ENCODE assay signal across 25 mouse cellular contexts in the genomic region with DNA sequence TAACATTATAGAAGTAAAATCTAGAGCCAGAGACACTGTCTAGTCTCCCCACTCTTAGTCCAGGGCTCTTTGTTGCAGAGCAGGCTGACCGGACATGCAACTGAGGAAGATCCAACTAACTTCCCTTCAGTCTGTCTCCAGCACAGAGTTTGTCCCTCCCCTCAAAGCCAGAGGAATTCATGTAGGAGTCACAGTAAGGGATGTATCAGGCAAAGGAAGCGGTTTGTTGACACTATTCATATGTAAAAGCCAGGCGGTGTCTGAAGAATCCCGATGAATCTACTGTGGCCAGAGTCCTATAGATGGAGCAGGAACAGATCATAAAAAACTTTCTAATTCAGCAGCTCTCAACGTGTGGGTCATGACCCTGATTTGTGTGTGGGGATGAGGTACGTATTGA.
A peak's percentile ranks its signal among the peaks of the same experiment; 100 is the strongest.
DNase-seq lines count a peak whose midpoint lies in the region; ATAC-seq and TF ChIP-seq lines count a peak whose summit lies in the region.
"Had no signal": no experiment of that assay in that cellular context is flagged by ENCODE, and none has a peak within 500 bp of the region (broad histone marks: within the 10 kb centered on the region; RNA-seq: fewer than 3 reads in every experiment).

No protein-coding gene starts in this region.

- no peak overlapping the region for H3K4me2 ChIP-seq in kidney, postnatal 0 days (ENCODE audit: low read length)
- no peak overlapping the region for H3K4me2 ChIP-seq in midbrain, embryonic 11.5 days
- H3K4me2 ChIP-seq: embryonic facial prominence, embryonic 12.5 days; embryonic facial prominence, embryonic 15.5 days; forebrain, embryonic 12.5 days; forebrain, embryonic 15.5 days; heart, embryonic 13.5 days; hindbrain, embryonic 15.5 days had no signal

- no peaks in the 10 kb centered on the region for H3K4me1 ChIP-seq in kidney, postnatal 0 days (replicated peaks; ENCODE audit: insufficient read depth, low read length)
- H3K4me1 ChIP-seq in midbrain, embryonic 11.5 days (ENCODE audit: control insufficient read depth, insufficient read depth, low read length) = peaks cover 8% of the 10 kb centered on the region; the same call in 1 of the 2 replicates

- H3K27me3 ChIP-seq in kidney, postnatal 0 days (ENCODE audit: insufficient read depth, low read length) = no peaks in the 10 kb centered on the region
- H3K27me3 ChIP-seq in midbrain, embryonic 11.5 days (ENCODE audit: control insufficient read depth, insufficient read depth, low read length) = no peaks in the 10 kb centered on the region
- H3K27me3 ChIP-seq: embryonic facial prominence, embryonic 12.5 days; embryonic facial prominence, embryonic 15.5 days; forebrain, embryonic 12.5 days; forebrain, embryonic 15.5 days; heart, embryonic 13.5 days; hindbrain, embryonic 15.5 days had no signal

- 50% methylated on average over 6 of the region's 6 CpGs for WGBS in kidney, postnatal 0 days
- 57% methylated on average over 6 of the region's 6 CpGs for WGBS in midbrain, embryonic 11.5 days

- DNase-seq in kidney, postnatal 0 days (ENCODE audit: low spot score) = peak; percentile 67
- DNase-seq in kidney, postnatal 14 days = no peak
- peak; percentile 25 for DNase-seq in 3T3-L1 (ENCODE audit: low read depth, low spot score)
- peak; percentile 70 for DNase-seq in ES-CJ7 (ENCODE audit: low read depth, low spot score)
- peak; percentile 72 for DNase-seq in ZHBTc4 (ENCODE audit: low read depth, low spot score)
- no peak for DNase-seq in midbrain, embryonic 11.5 days (ENCODE audit: low spot score, missing footprints)
- DNase-seq in spleen, adult 18-20 months = no peak
- DNase-seq: adrenal gland, postnatal 10 days; adrenal gland, postnatal 36 days; cerebellum, adult 18-20 months; cerebellum, adult 9-11 months; gastrocnemius, postnatal 14 days; heart, adult 2 months; heart, postnatal 14 days; heart, postnatal 4 days had no signal

- no peaks in the 10 kb centered on the region for H3K36me3 ChIP-seq in kidney, postnatal 0 days (ENCODE audit: insufficient read depth, low read length)
- no peaks in the 10 kb centered on the region for H3K36me3 ChIP-seq in midbrain, embryonic 11.5 days (ENCODE audit: control insufficient read depth, insufficient read depth, low read length)
- H3K36me3 ChIP-seq: embryonic facial prominence, embryonic 12.5 days; embryonic facial prominence, embryonic 15.5 days; forebrain, embryonic 12.5 days; forebrain, embryonic 15.5 days; G1E; heart, embryonic 10.5 days; heart, embryonic 13.5 days; hindbrain, embryonic 15.5 days had no signal

- H3K27ac ChIP-seq in kidney, postnatal 0 days = no peak overlapping the region
- H3K27ac ChIP-seq in midbrain, embryonic 11.5 days (ENCODE audit: low read depth, low read length) = no peak overlapping the region
- H3K27ac ChIP-seq: embryonic facial prominence, embryonic 12.5 days; embryonic facial prominence, embryonic 15.5 days; forebrain, embryonic 12.5 days; forebrain, embryonic 15.5 days; heart, adult 2 months; heart, embryonic 10.5 days; heart, embryonic 13.5 days; hindbrain, embryonic 15.5 days had no signal

- no peak for ATAC-seq in kidney, postnatal 0 days (replicated peaks; ENCODE audit: low FRiP score, low read depth)
- no peak for ATAC-seq in midbrain, embryonic 11.5 days (ENCODE audit: low FRiP score)
- ATAC-seq: forebrain, embryonic 15.5 days; intestine, postnatal 0 days had no signal

- H3K9ac ChIP-seq in kidney, postnatal 0 days (ENCODE audit: low read depth, low read length) = no peak overlapping the region
- no peak overlapping the region for H3K9ac ChIP-seq in midbrain, embryonic 11.5 days (ENCODE audit: low read length)
- H3K9ac ChIP-seq: embryonic facial prominence, embryonic 12.5 days; embryonic facial prominence, embryonic 15.5 days; forebrain, embryonic 12.5 days; forebrain, embryonic 15.5 days; heart, embryonic 13.5 days; hindbrain, embryonic 15.5 days had no signal

- TF ChIP-seq CTCF in kidney, postnatal 0 days (IDR thresholded peaks at IDR 0.05; ENCODE audit: low read depth) = no peak

- no peaks in the 10 kb centered on the region for H3K9me3 ChIP-seq in kidney, postnatal 0 days (replicated peaks; ENCODE audit: low read length)
- no peaks in the 10 kb centered on the region for H3K9me3 ChIP-seq in midbrain, embryonic 11.5 days (ENCODE audit: control insufficient read depth, low read length)
- H3K9me3 ChIP-seq: embryonic facial prominence, embryonic 12.5 days; embryonic facial prominence, embryonic 15.5 days; forebrain, embryonic 12.5 days; forebrain, embryonic 15.5 days; G1E; heart, embryonic 10.5 days; heart, embryonic 13.5 days; hindbrain, embryonic 15.5 days had no signal

- H3K4me3 ChIP-seq in kidney, postnatal 0 days (replicated peaks; ENCODE audit: low read depth, low read length) = no peak overlapping the region
- H3K4me3 ChIP-seq in midbrain, embryonic 11.5 days (ENCODE audit: low read depth, low read length) = no peak overlapping the region
- H3K4me3 ChIP-seq: embryonic facial prominence, embryonic 12.5 days; embryonic facial prominence, embryonic 15.5 days; erythroblast, embryonic 14.5 days; forebrain, embryonic 12.5 days; forebrain, embryonic 15.5 days; heart, adult 2 months; heart, embryonic 10.5 days; heart, embryonic 13.5 days; hindbrain, embryonic 15.5 days had no signal

Comparison
In these comparisons a context has a peak if more than half of its experiments do, and no peak if none do; other contexts are left out.
1. DNase-seq: peak in kidney, postnatal 0 days (single experiment), 3T3-L1 (single experiment), ES-CJ7 (single experiment) and ZHBTc4 (single experiment); none in kidney, postnatal 14 days (single experiment), midbrain, embryonic 11.5 days (single experiment) and spleen, adult 18-20 months (0 of 2).